Mouse (Mus musculus): ENCODE results near the gene Vav1. TPM values are rescaled to one million over a fixed set of nuclear protein-coding genes. Genes with fewer than 3 reads are reported as not detected.
A peak's percentile ranks its signal among the peaks of the same experiment; 100 is the strongest.
"Not testable (repeated sequence)": the region's sequence is repeated elsewhere in the genome, so short reads cannot be mapped to it uniquely, and the experiment has no call there.

Gene Vav1
- total RNA-seq, 2 experiments from 2014 or later: 3.9 to 4.2 TPM

DNA sequence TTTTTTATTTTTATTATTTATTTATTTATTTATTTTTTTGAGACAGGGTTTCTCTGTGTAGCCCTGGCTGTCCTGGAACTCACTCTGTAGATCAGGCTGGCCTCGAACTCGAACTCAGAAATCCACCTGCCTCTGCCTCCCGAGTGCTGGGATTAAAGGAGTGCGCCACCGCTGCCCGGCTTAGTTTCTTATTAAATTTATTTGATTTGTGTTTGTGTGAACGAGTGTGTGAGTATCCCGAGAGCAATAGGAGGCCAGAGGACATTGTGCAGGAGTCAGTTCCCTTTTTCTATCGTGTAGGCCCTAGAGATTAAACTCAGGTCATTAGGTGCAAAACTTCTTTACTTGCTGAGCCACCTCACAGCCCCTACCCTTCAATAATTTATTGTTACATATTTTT lies 56.3 kb downstream of the Vav1 start:
- DNase-seq (ENCODE audit: low spot score in 2 of 2): not testable (repeated sequence)

GRCm38 (mm10) chr17:57335673-57336303 lies 56.9 kb downstream of the Vav1 start:
- peak; percentile 82 to 95 for DNase-seq (ENCODE audit: low spot score in 2 of 2)

DNA sequence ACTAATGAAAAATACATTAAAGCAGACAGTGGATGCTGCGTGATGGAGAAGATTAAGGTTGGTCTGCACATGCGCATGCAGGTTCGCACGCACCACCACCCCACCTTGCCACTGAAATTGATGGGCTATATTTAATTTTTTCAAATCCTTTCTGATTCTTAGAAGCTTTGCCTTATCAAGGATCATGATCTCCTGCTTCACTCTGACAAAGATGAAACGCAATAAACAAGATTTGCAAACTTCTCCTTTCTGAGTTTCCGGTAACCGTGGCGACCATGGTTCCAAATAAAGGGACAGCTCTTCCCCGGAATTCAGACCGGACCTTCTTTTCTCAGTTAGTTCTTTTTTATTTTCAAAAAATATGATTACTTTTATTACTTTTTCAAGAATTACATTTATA lies 59.1 kb downstream of the Vav1 start:
- no peak for DNase-seq (ENCODE audit: low spot score in 2 of 2)

- DNase-seq (ENCODE audit: low spot score in 2 of 2): no peak
Measured at GRCm38 (mm10) chr17:57339298-57339697, 60.4 kb downstream of the Vav1 start.

- no peak for DNase-seq (ENCODE audit: low spot score in 2 of 2)
Measured at GRCm38 (mm10) chr17:57341568-57341967, 62.7 kb downstream of the Vav1 start.

GRCm38 (mm10) chr17:57344029-57344707 lies 65.3 kb downstream of the Vav1 start:
- no peak for DNase-seq (ENCODE audit: low spot score in 2 of 2)

DNA sequence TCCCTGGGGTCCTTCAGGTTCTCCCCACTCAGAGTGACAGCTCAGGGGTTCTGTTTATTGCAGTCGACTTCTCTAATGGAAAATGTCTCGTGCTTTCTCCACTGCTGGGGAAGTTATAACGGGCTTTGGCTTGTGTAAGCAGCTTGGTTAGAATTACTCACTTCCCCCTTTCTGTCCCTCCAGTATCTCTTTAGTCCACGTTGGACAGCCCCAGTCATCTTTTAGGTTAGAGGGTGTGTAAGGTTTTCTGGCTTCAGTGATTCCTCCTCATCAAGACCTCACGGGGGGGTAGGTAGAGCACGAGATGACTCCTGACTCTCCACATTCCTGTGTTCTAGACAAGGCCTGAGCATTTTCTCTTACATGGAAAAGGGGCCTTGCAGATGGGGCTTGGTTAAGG lies 68.1 kb downstream of the Vav1 start:
- DNase-seq (ENCODE audit: low spot score in 2 of 2): no peak

DNA sequence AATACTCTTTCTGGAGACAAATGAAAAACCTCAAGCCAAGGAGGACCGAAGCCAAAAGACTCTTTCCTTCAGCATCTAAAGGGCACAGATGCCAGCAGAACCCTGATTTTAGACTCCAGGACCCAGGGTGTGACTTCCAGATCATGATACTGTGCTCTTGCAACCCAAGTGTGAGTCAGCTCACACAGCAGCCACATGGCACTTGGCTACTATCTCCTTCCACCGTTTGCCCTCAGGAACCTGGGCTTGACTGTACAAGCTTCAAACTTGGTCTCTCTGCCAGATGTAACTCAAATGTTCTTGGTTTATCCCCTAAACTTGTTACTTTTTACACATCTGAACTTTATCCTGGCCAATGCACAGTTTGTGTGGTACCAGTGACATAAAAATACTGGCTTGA lies 68.9 kb downstream of the Vav1 start:
- DNase-seq (ENCODE audit: low spot score in 2 of 2): no peak

- DNase-seq (ENCODE audit: low spot score in 2 of 2): no peak
Measured at GRCm38 (mm10) chr17:57349067-57349466, 70.2 kb downstream of the Vav1 start.

- DNase-seq (ENCODE audit: low spot score in 2 of 2): no peak
Measured at GRCm38 (mm10) chr17:57350212-57350611, 71.3 kb downstream of the Vav1 start.

DNA sequence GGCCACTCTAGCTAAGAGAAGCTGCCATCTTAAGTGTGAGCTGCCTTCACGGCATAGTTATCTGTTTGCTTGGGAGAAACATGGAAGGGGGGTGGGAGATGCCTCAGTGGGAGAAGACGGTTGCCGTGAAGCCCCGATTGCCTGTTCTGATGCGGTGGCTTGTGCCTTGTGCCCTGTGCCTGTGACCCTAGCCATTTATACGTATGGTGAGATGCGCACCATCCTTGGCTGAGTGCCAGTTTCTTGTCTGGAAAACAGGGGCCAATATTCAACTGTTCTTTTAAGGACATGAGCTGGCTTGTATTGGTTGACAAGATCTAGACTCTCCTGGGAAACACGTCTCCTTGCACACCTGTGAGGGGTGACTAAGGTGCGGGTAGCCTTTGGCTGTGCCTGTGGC lies 72.2 kb downstream of the Vav1 start:
- no peak for DNase-seq (ENCODE audit: low spot score in 2 of 2)

- DNase-seq (ENCODE audit: low spot score in 2 of 2): no peak
Measured at GRCm38 (mm10) chr17:57358441-57358840, 79.5 kb downstream of the Vav1 start, which contains the start of gene Adgre1. Gene Adgre1, plus strand, starts transcription at chr17:57358691.

- no peak for DNase-seq (ENCODE audit: low spot score in 2 of 2)
Measured at GRCm38 (mm10) chr17:57359485-57360241, 80.8 kb downstream of the Vav1 start.

Other genes with a start within 250 kb of the Vav1 start
- 100 to 1,000 TPM; 114 to 117 TPM for gene Khsrp, start 247.6 kb upstream of the Vav1 start, total RNA-seq (2021)
- gene Slc25a41, start 237.4 kb upstream of the Vav1 start, total RNA-seq (2021): not detected
- gene Crb3, start 220.0 kb upstream of the Vav1 start, total RNA-seq (2021): 1 to 10 TPM in 1 of 2 experiments, under 1 TPM in 1; 0.71 to 1.2 TPM
- gene Slc25a23, start 219.2 kb upstream of the Vav1 start, total RNA-seq (2021): 100 to 1,000 TPM; 374 to 393 TPM
- gene Dennd1c, start 200.6 kb upstream of the Vav1 start, total RNA-seq (2021): 1 to 10 TPM; 1.1 to 1.4 TPM
- 100 to 1,000 TPM; 515 to 565 TPM for gene Tubb4a, start 191.3 kb upstream of the Vav1 start, total RNA-seq (2021)
- gene Tnfsf9, start 173.8 kb upstream of the Vav1 start, total RNA-seq (2021): 1 to 10 TPM; 1.0 to 1.2 TPM
- under 1 TPM in 1 of 2 experiments, not detected in 1; 0.40 TPM for gene Cd70, start 129.3 kb upstream of the Vav1 start, total RNA-seq (2021)
- gene Tnfsf14, start 84.9 kb upstream of the Vav1 start, total RNA-seq (2021): not detected
- 1 to 10 TPM; 1.9 to 2.5 TPM for gene C3, start 51.0 kb upstream of the Vav1 start, total RNA-seq (2021)
- gene Gpr108, start 30.7 kb upstream of the Vav1 start, total RNA-seq (2021): 10 to 100 TPM; 26.7 to 27.1 TPM
- gene Trip10, start 29.6 kb upstream of the Vav1 start, total RNA-seq (2021): 1 to 10 TPM; 7.5 to 9.9 TPM
- gene Adgre1, start 79.6 kb downstream of the Vav1 start, total RNA-seq (2021): 1 to 10 TPM; 3.6 to 4.2 TPM